Comparison of ENCODE assay signal across 19 mouse cellular contexts in the genomic region with DNA sequence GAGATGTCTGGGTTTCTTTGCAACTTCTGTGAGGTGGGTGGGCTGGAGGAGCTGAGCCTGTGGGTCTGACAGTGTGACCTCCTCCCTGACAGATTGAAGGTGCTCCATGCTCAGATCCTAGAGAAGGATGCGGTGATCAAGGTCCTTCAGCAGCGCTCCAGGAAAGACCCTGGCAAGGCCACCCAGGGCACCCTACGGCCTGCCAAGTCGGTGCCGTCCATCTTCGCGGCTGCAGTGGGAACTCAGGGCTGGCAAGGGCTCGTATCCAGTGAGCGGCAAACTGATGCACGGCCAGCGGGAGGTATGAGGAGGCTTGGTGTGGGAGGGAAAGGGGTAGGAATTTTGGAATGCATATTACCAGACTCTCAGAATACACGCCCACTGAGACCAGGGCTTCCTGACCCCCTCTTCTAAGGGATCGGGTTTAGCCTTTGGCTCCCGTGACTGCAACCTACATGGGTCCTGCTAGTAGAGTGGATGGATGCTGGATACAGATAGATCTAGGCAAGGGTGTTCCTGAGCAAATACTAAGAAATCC. TPM values are rescaled to one million over a fixed set of nuclear protein-coding genes. Genes with fewer than 3 reads are reported as not detected.
DNase-seq lines count a peak whose midpoint lies in the region; ATAC-seq and TF ChIP-seq lines count a peak whose summit lies in the region.
"Had no signal": no experiment of that assay in that cellular context is flagged by ENCODE, and none has a peak within 500 bp of the region (broad histone marks: within the 10 kb centered on the region; RNA-seq: fewer than 3 reads in every experiment).

No protein-coding gene starts in this region.

- WGBS in heart, embryonic 15.5 days = 83% methylated on average over 14 of the region's 14 CpGs
- WGBS in midbrain, embryonic 11.5 days = 88% methylated on average over 14 of the region's 14 CpGs
- WGBS in midbrain, postnatal 0 days = 87% methylated on average over 14 of the region's 14 CpGs
- WGBS in limb, embryonic 15.5 days = 85% methylated on average over 14 of the region's 14 CpGs

- H3K27ac ChIP-seq in heart, embryonic 15.5 days = 0 out of 2 replicates have a peak overlapping the region, but pooled peaks have one; percentile 2
- H3K27ac ChIP-seq in midbrain, embryonic 11.5 days (ENCODE audit: low read depth, low read length) = no peak overlapping the region
- no peak overlapping the region for H3K27ac ChIP-seq in midbrain, postnatal 0 days (ENCODE audit: low read depth, low read length)
- 0 out of 2 replicates have a peak overlapping the region, but pooled peaks have one; percentile 23 for H3K27ac ChIP-seq in limb, embryonic 15.5 days
- H3K27ac ChIP-seq: forebrain, embryonic 10.5 days; hindbrain, embryonic 14.5 days; left cerebral cortex, adult 2 months; limb, embryonic 13.5 days had no signal

- no peak for TF ChIP-seq CTCF in midbrain, postnatal 0 days (IDR thresholded peaks at IDR 0.05)

- no peaks in the 10 kb centered on the region for H3K27me3 ChIP-seq in heart, embryonic 15.5 days
- no peaks in the 10 kb centered on the region for H3K27me3 ChIP-seq in midbrain, embryonic 11.5 days (ENCODE audit: control insufficient read depth, insufficient read depth, low read length)
- no peaks in the 10 kb centered on the region for H3K27me3 ChIP-seq in midbrain, postnatal 0 days (ENCODE audit: insufficient read depth, low read length)
- no peaks in the 10 kb centered on the region for H3K27me3 ChIP-seq in limb, embryonic 15.5 days
- H3K27me3 ChIP-seq: limb, embryonic 13.5 days; Patski had no signal

- no peak overlapping the region for H3K4me2 ChIP-seq in heart, embryonic 15.5 days
- H3K4me2 ChIP-seq in midbrain, embryonic 11.5 days = no peak overlapping the region
- H3K4me2 ChIP-seq in midbrain, postnatal 0 days (ENCODE audit: low read depth, low read length, poor library complexity, severe bottlenecking) = no peak overlapping the region
- H3K4me2 ChIP-seq in limb, embryonic 15.5 days = no peak overlapping the region
- H3K4me2 ChIP-seq: hindbrain, embryonic 14.5 days; limb, embryonic 13.5 days had no signal

- no peak for ATAC-seq in heart, embryonic 15.5 days (replicated peaks; ENCODE audit: insufficient number of reproducible peaks, insufficient read depth, low FRiP score, low read depth)
- no peak for ATAC-seq in midbrain, embryonic 11.5 days (ENCODE audit: low FRiP score)
- no peak for ATAC-seq in midbrain, postnatal 0 days (ENCODE audit: low FRiP score)
- ATAC-seq in limb, embryonic 15.5 days (ENCODE audit: insufficient number of reproducible peaks, low FRiP score, low TSS enrichment, low read depth) = no peak
- ATAC-seq in frontal cortex, adult (ENCODE audit: low TSS enrichment) = no peak
- ATAC-seq: intestine, postnatal 0 days; liver, postnatal 0 days had no signal

- H3K36me3 ChIP-seq in heart, embryonic 15.5 days = peaks cover 78% of the 10 kb centered on the region
- peaks cover 58% of the 10 kb centered on the region for H3K36me3 ChIP-seq in midbrain, embryonic 11.5 days (ENCODE audit: control insufficient read depth, insufficient read depth, low read length)
- peaks cover 75% of the 10 kb centered on the region for H3K36me3 ChIP-seq in midbrain, postnatal 0 days (ENCODE audit: insufficient read depth, low read length)
- H3K36me3 ChIP-seq in limb, embryonic 15.5 days = peaks cover 88% of the 10 kb centered on the region

- peaks cover 74% of the 10 kb centered on the region for H3K4me1 ChIP-seq in heart, embryonic 15.5 days (replicated peaks)
- peaks cover 19% of the 10 kb centered on the region for H3K4me1 ChIP-seq in midbrain, embryonic 11.5 days (ENCODE audit: control insufficient read depth, insufficient read depth, low read length)
- H3K4me1 ChIP-seq in midbrain, postnatal 0 days (ENCODE audit: insufficient read depth, low read length) = 0 out of 2 replicates have a peak, but pooled peaks cover 2% of the 10 kb centered on the region
- peaks cover 54% of the 10 kb centered on the region for H3K4me1 ChIP-seq in limb, embryonic 15.5 days

- H3K9me3 ChIP-seq in heart, embryonic 15.5 days (replicated peaks) = no peaks in the 10 kb centered on the region
- H3K9me3 ChIP-seq in midbrain, embryonic 11.5 days (ENCODE audit: control insufficient read depth, low read length) = no peaks in the 10 kb centered on the region
- no peaks in the 10 kb centered on the region for H3K9me3 ChIP-seq in midbrain, postnatal 0 days (ENCODE audit: low read length)
- no peaks in the 10 kb centered on the region for H3K9me3 ChIP-seq in limb, embryonic 15.5 days
- H3K9me3 ChIP-seq: forebrain, embryonic 10.5 days; limb, embryonic 13.5 days had no signal

- H3K4me3 ChIP-seq in heart, embryonic 15.5 days = no peak overlapping the region
- no peak overlapping the region for H3K4me3 ChIP-seq in midbrain, embryonic 11.5 days (ENCODE audit: low read depth, low read length)
- no peak overlapping the region for H3K4me3 ChIP-seq in midbrain, postnatal 0 days (ENCODE audit: low read depth, low read length)
- no peak overlapping the region for H3K4me3 ChIP-seq in limb, embryonic 15.5 days
- H3K4me3 ChIP-seq: forebrain, embryonic 10.5 days; left cerebral cortex, adult 2 months; limb, embryonic 13.5 days had no signal

- peak; percentile 71 for DNase-seq in adrenal gland, adult 2 months
- DNase-seq in adrenal gland, postnatal 4 days (ENCODE audit: low spot score in 2 of 2) = no peak
- DNase-seq in heart, adult 8-10 months (ENCODE audit: low spot score) = no peak
- peak; percentile 77 for DNase-seq in midbrain, embryonic 11.5 days (ENCODE audit: low spot score, missing footprints)
- DNase-seq in midbrain, postnatal 0 days (ENCODE audit: low spot score) = no peak
- DNase-seq: cerebellum, adult 18-20 months; cerebellum, postnatal 36 days; liver, postnatal 0 days; lung, postnatal 14 days; right cerebral cortex, postnatal 25 days had no signal

- H3K9ac ChIP-seq in heart, embryonic 15.5 days = no peak overlapping the region
- no peak overlapping the region for H3K9ac ChIP-seq in midbrain, embryonic 11.5 days (ENCODE audit: low read length)
- H3K9ac ChIP-seq in midbrain, postnatal 0 days (replicated peaks; ENCODE audit: low read length, poor library complexity, severe bottlenecking) = no peak overlapping the region
- H3K9ac ChIP-seq in limb, embryonic 15.5 days = no peak overlapping the region
- H3K9ac ChIP-seq: hindbrain, embryonic 14.5 days; liver, postnatal 0 days had no signal

RNA-seq across cellular contexts. Expression of gene Amotl2, which starts 13.5 kb away (rescaled TPM):
- 100 to 1,000 TPM; 154 to 186 TPM for total RNA-seq in adrenal gland, adult 2 months (2021)
- 116 and 153 TPM in 2 replicates for polyA plus RNA-seq in adrenal gland, adult 2 months (2012; rRNA removed)
- total RNA-seq in adrenal gland, postnatal 4 days (2021) = 10 to 100 TPM; 80.9 to 94.5 TPM
- 38.9 and 45.6 TPM in 2 replicates for polyA plus RNA-seq in heart, embryonic 15.5 days (2015; fragmentation: Nextera tagmentation; extraction: Ambion mirVana)
- 10 to 100 TPM; 56.7 to 80.1 (median 58.6) TPM for total RNA-seq in heart, adult 8-10 months (2022)
- 47.0 and 58.0 TPM in 2 replicates for polyA plus RNA-seq in midbrain, embryonic 11.5 days (2014; fragmentation: Nextera tagmentation; extraction: Ambion mirVana)
- 125 and 129 TPM in 2 replicates for total RNA-seq in midbrain, postnatal 0 days (2014; rRNA removed)
- polyA plus RNA-seq in midbrain, postnatal 0 days (2015; fragmentation: Nextera tagmentation; extraction: Ambion mirVana) = 31.5 and 32.5 TPM in 2 replicates
- 60.7 and 61.5 TPM in 2 replicates for polyA plus RNA-seq in limb, embryonic 15.5 days (2015; fragmentation: Nextera tagmentation; extraction: Ambion mirVana)

Comparison
In these comparisons a context has a peak if more than half of its experiments do, and no peak if none do; other contexts are left out.
1. DNase-seq: peak in adrenal gland, adult 2 months (single experiment) and midbrain, embryonic 11.5 days (single experiment); none in adrenal gland, postnatal 4 days (0 of 2), heart, adult 8-10 months (single experiment) and midbrain, postnatal 0 days (single experiment).
2. H3K27ac ChIP-seq: peak in heart, embryonic 15.5 days (single experiment) and limb, embryonic 15.5 days (single experiment); none in midbrain, embryonic 11.5 days (single experiment) and midbrain, postnatal 0 days (single experiment).